Mouse (Mus musculus): ENCODE measurements around the gene Ktn1. TPM values are rescaled to one million over a fixed set of nuclear protein-coding genes. Genes with fewer than 3 reads are reported as not detected.

Ktn1 gene
- polyA plus RNA-seq, 1 experiment = 55.2 TPM

DNA sequence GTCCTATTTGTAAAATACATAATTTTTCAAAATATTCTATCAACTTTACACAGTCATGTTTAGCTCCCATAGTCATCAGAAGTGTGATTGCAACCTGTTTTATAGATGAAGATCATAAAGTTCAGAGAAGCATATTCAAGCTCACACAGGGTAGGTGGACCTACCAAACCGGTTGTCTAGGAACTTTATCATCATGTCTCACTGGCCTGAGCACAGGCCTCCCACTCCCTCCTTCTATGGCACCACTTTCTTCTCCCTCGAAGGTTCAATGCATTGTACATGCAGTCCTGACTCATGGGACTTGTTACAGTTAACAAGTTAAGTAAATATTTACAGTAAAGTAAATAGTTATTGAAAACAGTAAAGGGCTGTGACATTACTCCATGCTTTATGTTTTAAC is 118.1 kb downstream of the Ktn1 start:
- TF ChIP-seq CTCF (IDR thresholded peaks at IDR 0.05; ENCODE audit: extremely low read depth, insufficient read depth, low read length) (no peak), POLR2A (IDR thresholded peaks at IDR 0.05; ENCODE audit: extremely low read depth, insufficient read depth, low read length) (no peak)
- H3K4me1 ChIP-seq (ENCODE audit: control insufficient read depth, insufficient read depth, low read length) = no peaks in the 10 kb centered on the region
- no peak overlapping the region for H3K27ac ChIP-seq (ENCODE audit: insufficient read depth, low read length)
- H3K4me3 ChIP-seq (ENCODE audit: insufficient read depth, low read length) = no peak overlapping the region

DNA sequence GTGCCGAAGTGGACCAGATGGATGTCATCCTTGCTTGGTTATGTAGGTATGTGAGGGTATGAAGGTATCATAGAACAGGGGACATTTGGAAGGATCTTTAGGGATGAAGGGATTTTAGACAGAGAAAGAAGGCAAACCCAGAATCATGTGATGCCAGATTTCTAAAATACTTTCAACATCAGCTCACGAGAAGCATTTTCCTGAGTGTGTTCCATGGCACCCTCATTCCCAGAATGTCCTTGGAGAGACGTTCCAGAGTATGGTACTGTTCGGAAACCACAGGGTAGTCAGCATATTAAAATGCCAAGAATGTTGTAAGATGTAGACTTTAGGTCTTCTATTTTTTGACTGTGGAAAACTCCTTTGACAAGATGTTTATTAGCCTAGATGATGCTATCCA is 123.2 kb downstream of the Ktn1 start:
- no peak for TF ChIP-seq POLR2A (IDR thresholded peaks at IDR 0.05; ENCODE audit: extremely low read depth, insufficient read depth, low read length)
- TF ChIP-seq CTCF (IDR thresholded peaks at IDR 0.05; ENCODE audit: extremely low read depth, insufficient read depth, low read length) = no peak
- no peaks in the 10 kb centered on the region for H3K4me1 ChIP-seq (ENCODE audit: control insufficient read depth, insufficient read depth, low read length)

DNA sequence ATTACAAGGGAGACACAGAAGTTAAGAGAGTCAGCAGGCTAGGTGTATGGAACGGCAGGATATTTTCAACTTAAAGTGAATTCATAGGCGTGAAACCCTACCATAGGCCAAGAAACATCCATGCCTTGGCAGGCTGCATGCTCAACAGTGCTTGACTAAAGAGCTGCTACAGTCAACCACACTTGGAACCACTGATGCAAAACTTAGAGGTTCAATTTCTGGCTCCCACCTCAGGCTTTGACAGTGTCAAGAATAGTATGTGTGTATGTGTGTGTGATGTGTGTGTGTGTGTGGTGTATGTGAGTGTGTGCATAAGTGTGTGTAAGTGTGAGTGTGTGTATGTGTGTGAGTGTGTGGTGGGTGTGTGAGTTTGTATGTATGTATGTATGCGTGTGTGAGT is 127.3 kb downstream of the Ktn1 start:
- no peak for TF ChIP-seq CTCF (IDR thresholded peaks at IDR 0.05; ENCODE audit: extremely low read depth, insufficient read depth, low read length)
- no peak for TF ChIP-seq POLR2A (IDR thresholded peaks at IDR 0.05; ENCODE audit: extremely low read depth, insufficient read depth, low read length)
- no peak overlapping the region for H3K4me3 ChIP-seq (ENCODE audit: insufficient read depth, low read length)
- H3K4me1 ChIP-seq (ENCODE audit: control insufficient read depth, insufficient read depth, low read length) = no peaks in the 10 kb centered on the region
- H3K27ac ChIP-seq (ENCODE audit: insufficient read depth, low read length) = no peak overlapping the region

More for the DNA sequence above, 123.2 kb downstream of the Ktn1 start:
- Histone ChIP-seq H3K27ac (ENCODE audit: insufficient read depth, low read length) (no peak overlapping the region), H3K4me3 (ENCODE audit: insufficient read depth, low read length) (no peak overlapping the region)

DNA sequence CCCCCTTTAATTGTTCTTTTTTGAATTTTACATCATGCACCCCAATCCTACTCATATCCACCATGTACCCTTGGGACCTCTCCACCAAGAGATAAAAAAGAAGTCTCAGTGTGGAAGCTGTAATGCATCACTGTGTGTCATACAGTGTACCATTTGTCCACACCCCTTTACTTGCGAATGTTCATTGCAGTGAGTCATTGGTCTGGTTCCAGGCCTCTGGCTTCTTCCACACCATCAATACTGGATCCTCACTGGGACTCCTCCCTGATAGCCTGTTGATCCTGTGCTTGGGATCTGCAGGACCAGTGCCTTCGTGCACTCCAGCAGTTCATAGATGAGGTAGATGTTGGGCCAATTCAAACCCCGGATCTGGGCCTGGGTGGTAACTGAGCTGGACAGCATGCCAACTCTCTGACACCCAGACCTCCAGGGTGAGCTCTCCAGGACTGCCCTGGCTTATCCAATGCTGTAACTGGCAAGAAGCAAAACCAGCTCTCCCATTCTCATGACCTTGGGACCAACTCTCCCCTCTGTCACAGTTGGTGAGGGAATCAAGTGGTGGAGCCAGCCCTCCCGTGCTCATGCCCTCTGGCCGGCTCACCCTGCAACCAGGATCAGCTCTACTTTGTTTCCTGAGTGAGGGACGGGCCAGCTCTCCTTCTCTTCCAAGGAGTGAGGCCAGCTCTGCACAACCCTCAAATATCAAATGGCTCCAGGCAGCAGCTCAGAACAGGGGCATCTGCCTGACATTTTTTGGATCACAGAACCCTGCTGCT is 128.2 kb downstream of the Ktn1 start:
- TF ChIP-seq POLR2A (IDR thresholded peaks at IDR 0.05; ENCODE audit: extremely low read depth, insufficient read depth, low read length) (no peak), CTCF (IDR thresholded peaks at IDR 0.05; ENCODE audit: extremely low read depth, insufficient read depth, low read length) (no peak)
- no peaks in the 10 kb centered on the region for H3K4me1 ChIP-seq (ENCODE audit: control insufficient read depth, insufficient read depth, low read length)
- no peak overlapping the region for H3K4me3 ChIP-seq (ENCODE audit: insufficient read depth, low read length)
- no peak overlapping the region for H3K27ac ChIP-seq (ENCODE audit: insufficient read depth, low read length)

DNA sequence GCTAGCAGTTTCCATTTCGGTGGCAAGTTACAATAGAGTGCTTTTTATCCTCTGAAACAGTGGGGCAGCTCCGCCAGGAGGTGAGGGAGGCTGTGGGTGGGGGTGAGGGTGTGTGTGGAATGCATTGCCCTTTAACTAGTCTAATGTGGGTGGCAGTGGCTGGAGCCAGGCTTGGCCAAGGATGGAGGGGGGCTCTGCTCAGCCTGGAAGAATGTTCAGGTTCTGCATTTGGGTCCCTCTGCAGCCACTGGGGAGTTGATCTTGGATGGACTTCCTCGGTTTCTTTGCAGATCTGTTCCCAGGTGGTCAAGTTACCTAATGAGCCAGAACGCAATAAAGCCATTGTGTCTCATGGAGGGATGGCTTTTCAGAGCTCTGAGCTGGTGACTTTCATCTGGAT is 137.9 kb downstream of the Ktn1 start:
- Histone ChIP-seq H3K4me1 (ENCODE audit: control insufficient read depth, insufficient read depth, low read length) (no peaks in the 10 kb centered on the region), H3K27ac (ENCODE audit: insufficient read depth, low read length) (no peak overlapping the region), H3K4me3 (ENCODE audit: insufficient read depth, low read length) (no peak overlapping the region)
- TF ChIP-seq CTCF (IDR thresholded peaks at IDR 0.05; ENCODE audit: extremely low read depth, insufficient read depth, low read length) = no peak
- TF ChIP-seq POLR2A (IDR thresholded peaks at IDR 0.05; ENCODE audit: extremely low read depth, insufficient read depth, low read length) = no peak

Other genes with a start within 250 kb of the Ktn1 start
- 0.21 and 0.30 TPM in 2 replicates for gene Dlgap5, start 230.0 kb upstream of the Ktn1 start, polyA plus RNA-seq (2012; rRNA removed)
- gene Fbxo34, start 198.0 kb upstream of the Ktn1 start, polyA plus RNA-seq (2012; rRNA removed) = 61.0 and 63.0 TPM in 2 replicates
- 14.2 and 15.0 TPM in 2 replicates for gene Atg14, start 77.8 kb upstream of the Ktn1 start, polyA plus RNA-seq (2012; rRNA removed)